Mouse (Mus musculus) adrenal gland, adult 2 months (tissue): ENCODE measurements at regions not wholly inside any gene's neighbourhood (a gene's known extent, or its start where the extent isn't known, plus 50 kb on each side); places are given as distances from the start of the nearest gene placed in this dataset.

Experiments
- DNase-seq: peaks from one replicate; pipeline ENCODE4 v3.0.0; 2021

DNA sequence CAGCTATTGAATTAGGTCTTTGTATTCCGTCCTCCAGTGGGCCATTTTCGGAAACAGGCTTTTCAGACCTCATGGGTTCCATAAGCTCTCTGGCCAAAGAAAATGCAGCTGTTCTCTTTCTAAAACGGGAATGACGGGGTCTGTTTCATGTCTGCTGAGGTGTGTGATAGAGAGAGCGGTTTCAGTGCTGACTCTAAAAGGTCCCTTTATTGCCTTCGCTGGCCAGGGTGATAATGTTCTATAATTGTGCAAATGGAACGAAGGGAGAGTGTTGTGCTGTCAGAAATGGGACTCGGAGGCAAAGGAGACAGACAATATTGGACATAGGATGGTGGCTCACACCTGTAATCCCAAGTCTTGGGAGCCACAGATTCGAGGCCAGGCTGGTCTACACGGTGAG lies 53.5 kb upstream of the Osbpl8 start:
- no peak for DNase-seq

DNA sequence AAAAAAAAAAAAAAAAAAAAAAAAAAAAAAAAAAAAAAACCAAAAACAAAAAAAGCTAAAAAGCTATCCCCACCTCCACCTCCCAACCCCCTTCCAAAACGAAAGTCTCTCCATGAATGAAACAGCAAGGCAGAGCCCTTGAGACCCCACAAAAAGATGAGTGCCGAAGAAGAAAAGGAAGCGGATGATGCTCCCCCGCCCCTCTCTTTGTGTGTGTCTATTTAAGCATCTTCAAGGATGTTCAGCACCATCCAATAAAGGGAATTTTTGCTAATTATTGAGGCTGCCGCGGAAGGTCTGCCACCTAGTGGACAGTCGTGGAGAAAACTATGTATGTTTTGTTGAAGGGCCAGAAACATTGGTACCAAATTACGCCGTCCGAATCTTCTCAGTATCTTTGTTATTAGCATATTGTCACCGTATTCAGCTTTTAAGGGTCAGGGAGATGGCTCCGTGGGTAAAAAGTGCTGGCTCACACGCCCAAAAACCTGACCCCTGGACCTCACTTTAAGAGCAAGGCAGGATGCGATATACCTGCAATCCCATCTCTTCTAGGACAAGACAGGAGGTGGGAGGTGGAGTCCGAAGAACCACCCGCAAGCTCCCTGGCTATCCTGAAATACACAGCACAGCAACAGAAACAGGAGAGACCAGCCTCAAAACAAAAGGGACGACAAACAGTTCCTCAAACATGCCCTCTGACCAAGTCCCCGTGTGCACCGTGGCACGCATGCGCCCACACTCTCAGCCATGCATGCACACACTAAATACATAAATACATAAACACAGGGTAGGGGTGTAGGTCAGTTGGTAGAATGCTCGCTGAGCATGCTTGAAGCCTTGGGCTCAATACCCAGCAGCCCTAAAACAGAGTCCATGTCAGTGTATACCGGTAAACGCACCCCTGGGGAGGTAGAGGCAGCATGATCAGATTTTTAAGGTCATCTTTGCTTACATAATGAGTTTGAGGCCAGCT lies 55.6 kb upstream of the Osbpl8 start:
- peak; percentile 57 for DNase-seq

DNA sequence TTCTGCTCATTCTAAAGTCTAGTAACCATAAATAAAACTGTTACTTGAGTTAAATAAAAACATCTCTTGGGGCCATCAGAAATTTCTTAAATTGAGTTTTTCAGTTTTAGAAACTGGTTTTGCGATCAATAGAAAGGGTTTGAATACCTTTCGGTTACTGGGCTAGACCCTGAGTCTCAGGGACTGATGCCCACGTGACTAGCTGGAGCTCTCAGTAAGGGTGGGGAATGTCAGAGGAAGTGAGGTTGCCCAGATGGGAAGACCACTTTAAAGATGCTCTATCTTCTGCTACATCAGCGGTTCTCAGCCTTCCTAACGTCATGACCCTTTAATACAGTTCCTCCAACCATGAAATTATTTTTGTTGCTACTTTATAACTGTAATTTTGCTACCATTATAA lies 56.7 kb upstream of the Osbpl8 start:
- DNase-seq, result no peak

DNA sequence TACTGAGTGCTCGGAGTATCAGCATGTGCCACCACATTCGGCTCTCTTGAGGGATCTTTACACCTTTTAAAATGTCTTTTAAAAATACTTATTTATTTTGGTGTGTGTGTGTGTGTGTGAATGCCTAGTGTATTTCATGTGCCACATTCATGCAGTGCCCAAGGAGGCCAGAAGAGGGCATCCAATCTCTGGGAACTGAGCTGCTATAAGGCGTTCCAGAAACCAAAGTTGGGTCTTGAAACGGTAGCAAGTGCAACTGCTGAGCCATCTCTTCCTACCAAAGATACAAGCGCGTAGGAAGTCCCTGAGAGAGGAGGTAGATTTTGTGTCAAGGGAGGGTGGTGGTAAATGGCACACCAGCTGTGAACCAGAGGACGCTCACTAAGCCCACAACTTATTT lies 57.2 kb upstream of the Osbpl8 start:
- peak; percentile 49 for DNase-seq

- DNase-seq, result no peak
These were observed 58.1 kb upstream of the Osbpl8 start for GRCm38 (mm10) chr10:111106411-111106810.

DNA sequence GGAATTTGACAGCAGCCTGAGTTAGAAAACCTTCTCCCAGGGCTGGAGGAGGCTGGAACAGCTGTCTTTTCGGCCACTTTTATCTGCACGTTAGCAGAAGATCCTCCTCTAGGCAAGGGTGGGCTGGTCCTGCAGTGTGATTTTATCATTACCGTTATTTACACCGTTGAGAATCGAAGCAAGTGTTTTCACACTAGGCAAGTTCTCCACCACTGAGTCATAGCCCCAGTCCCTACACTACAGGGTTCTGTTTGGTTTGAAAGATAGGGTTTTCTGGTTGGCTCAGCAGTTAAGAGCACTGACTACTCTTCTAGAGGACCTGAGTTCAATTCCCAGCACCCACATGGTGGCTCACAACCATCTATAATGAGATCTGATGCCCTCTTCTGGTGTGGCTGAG lies 58.9 kb upstream of the Osbpl8 start:
- no peak for DNase-seq

DNA sequence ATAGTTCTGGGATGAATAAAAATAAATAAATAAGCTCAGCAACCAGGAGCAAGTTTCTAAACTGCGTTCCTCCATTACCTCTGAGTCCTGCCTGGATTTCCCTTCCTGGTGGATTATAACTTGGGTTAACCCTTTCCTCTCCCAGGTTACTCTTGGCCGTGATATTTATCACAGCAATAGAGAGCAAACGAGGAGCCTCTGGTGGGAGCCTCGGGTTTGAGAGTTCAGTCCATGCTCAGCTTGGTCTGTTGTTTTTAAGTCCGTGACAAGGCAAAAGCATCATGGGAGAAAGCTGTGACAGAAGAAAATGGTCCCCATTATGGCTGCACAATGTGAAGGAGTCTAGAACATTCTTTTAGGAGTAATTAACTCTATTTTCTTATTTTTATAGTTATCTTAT lies 61.0 kb upstream of the Osbpl8 start:
- no peak for DNase-seq

- peak; percentile 66 for DNase-seq
These were observed 61.5 kb upstream of the Osbpl8 start for GRCm38 (mm10) chr10:111103086-111103485.

GRCm38 (mm10) chr10:111101901-111102761 lies 62.4 kb upstream of the Osbpl8 start:
- DNase-seq, result peak; percentile 68

- peak; percentile 72 for DNase-seq
These were observed 64.6 kb upstream of the Osbpl8 start for GRCm38 (mm10) chr10:111099812-111100464.

DNA sequence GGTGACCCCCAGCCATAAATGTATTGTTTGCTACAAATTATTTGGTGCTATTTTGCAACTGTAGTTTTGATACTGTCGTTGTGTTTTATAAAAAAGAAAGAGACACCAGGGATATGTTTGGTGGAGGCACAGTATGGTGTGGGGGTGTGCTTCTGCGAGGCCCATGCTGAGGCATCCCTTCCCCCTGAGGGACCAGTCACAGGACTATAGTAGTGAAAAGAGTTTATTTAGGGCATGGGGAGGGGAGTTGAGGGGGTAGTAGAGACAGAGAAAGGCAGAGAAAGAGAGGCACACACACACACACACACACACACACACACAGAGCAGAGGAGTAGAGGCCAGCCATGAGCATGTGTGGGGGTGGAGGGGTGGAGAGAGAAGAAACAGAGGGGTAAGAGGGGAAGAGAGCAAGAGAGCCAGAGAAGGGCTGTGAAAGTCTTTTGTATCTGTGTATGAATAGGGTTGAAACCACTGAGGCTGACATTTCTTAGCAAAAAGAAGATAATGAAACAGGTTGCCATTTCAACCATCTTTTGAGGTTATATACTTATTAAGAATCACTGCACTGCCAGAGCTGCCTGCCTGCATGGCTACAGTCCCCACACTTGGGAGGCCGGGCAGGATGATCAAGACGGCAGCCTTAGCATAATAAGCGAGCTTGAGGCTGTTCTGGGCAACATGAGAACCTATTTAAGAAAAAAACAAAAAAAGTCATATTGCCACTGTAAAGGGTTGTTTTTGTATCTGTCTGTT lies 65.3 kb upstream of the Osbpl8 start:
- no peak for DNase-seq

DNA sequence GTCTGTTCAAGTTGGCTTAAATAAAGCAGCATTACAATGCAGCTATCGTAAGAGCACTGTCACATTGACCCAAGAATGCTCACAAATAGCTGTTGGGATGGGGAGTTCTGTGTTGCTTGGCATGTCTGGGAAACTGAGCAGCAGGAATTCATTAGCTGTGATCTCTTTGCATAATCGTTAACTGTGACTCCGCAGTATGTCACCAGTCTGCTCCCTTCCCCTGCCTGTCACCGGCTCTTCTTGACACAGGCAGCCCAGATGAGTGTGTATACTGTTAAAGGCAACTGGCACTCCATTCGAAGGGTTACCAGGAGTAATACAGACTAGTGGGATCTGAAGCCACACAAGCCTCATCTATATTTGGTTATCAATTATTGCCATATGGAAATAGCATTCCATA lies 67.3 kb upstream of the Osbpl8 start:
- no peak for DNase-seq

- no peak for DNase-seq
These were observed 67.7 kb upstream of the Osbpl8 start for GRCm38 (mm10) chr10:111096811-111097210.

DNA sequence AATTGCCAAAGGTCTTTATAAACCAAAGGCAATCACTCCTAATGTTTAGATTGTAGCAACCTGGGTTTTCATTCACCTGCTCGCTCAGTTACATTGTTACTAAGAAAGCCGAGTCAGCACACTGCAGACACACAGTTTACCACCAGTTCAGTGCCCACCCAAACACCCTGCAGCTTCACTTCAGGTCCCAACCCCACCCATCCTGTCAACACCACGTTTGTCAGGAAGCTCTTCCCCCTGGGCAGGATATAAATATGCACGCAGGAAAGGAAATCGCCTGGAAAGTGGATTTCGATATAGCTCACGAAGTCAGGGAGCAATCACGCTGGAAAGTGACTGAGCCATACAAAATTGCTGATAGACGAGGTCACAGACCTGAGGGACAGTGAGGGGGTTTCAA lies 70.1 kb upstream of the Osbpl8 start:
- no peak for DNase-seq

GRCm38 (mm10) chr10:111089382-111089781 lies 75.2 kb upstream of the Osbpl8 start:
- DNase-seq, result peak; percentile 55

DNA sequence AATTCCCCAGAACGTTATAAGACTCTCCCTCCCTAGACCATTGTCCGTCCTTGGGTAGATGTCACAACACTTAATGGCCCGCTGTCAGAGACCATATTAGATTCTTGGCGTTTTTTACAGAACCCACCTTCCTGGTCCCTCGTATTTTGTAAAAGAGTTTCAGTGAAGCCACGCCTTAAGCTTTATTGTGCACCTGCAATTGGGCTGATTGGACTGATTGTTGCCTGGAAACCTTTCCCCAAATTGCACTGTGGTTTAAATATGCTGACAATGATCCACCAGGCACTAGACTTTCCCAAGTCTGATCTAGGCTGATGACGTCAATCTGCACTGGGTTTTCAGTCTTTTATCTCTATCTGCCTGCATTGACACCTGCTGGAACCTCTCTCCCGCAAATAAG lies 75.6 kb upstream of the Zdhhc17 start:
- DNase-seq, result no peak

DNA sequence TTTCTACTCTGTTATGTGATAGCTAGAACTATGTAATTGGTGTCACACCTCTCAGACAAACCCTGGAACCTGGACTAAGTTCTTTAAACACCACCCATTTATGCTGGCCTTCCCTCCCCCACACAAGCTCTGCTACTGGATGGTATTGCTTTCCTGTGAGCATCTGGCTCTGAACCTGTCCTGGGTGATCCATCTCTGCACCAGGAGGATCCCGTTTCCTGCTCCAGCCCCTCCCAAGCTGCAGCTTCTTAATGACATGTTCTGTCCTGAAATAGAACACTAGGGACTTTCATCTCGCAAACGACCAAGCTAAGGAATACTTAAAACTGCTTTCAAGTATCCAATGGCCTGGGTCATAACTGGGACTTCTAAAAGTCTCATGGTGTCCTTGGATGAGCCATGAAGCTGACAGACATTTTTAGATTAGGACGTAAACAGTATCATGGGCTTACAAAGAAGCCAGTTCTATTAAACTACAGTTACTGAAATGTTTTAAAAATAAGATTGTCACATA lies 74.4 kb upstream of the Zdhhc17 start:
- no peak for DNase-seq

GRCm38 (mm10) chr10:111083861-111084260 lies 73.9 kb upstream of the Zdhhc17 start:
- no peak for DNase-seq

GRCm38 (mm10) chr10:111083338-111083737 lies 73.4 kb upstream of the Zdhhc17 start:
- DNase-seq, result no peak

DNA sequence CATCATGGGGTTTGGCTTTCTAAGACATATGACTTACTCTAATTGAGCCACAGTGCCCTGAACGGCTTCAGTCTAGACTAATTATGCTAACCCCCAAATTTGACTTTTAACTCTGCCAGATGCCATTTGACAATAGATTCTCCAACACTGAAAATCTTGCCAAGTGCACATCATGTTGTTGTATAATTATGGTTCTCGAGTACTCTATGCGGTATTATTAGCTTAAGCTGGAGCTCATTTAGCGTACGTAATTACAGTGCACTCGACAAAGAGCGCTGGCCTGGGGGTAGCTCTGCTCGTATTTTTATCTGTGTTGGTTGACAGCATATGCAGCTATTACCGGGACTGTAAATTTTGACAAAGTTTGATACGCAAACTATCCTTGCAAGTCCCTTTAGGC lies 70.4 kb upstream of the Zdhhc17 start:
- no peak for DNase-seq

DNA sequence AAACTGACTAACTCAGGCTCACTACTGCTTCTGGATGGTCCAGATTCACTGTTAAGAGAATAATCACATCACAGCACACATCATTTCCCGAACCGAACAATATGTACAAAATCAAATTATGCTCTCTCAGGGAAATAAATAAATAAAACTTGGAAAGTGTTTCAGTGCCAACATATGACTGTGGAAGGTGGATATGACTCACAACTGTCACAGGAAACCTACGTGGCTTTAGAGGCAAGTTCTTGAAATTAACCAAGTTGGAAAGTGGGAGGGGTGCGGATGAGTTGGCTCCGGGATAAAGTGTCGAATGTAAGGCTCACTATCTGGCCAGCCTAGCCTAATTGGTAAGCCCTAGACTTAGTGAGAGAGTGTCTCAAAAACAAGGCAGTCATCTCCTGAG lies 69.1 kb upstream of the Zdhhc17 start:
- no peak for DNase-seq

DNA sequence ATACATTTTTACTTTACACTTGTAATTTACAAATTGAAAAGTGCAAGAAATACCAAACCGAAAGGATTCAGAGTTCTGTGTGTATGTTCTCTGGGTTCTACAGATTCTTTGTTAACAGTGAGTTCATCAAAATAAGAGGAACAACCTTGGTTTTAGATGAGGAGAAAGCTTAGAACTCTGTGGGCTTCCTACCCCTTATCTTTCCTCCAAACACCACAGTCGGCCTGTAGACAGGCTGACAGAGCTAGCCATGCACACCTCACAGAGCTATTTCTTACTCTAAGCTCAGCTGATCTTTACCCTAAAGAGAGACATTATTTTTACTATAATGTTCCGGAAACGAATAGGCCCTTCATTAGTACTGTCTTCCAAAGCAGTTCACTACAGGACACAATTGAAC lies 67.7 kb upstream of the Zdhhc17 start:
- DNase-seq, result no peak
